Mouse (Mus musculus): ENCODE data around the gene Rad52. TPM values are rescaled to one million over a fixed set of nuclear protein-coding genes. Genes with fewer than 3 reads are reported as not detected.

Rad52 gene
- polyA plus RNA-seq, 1 experiment from 2014 or later: 27.9 TPM

DNA sequence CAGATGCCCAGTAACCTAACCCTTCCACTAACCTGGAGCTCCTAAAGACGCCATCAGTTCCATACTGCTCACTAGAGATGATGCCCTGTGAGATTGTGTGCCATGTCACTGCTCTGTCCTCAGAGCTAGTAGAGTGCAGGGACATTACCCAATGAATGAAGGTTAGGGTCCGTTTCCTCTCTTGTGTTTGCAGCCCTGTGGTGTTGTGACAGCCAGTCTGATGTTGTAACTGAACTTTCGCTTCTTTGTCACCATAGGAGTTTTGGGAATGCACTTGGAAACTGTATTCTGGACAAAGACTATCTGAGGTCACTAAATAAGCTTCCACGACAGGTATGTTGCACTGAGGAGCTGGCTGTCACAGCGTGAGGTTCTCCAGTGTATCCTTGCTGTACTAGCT, 13.2 kb downstream of the Rad52 start:
- no peak overlapping the region for H3K9ac ChIP-seq (replicated peaks)
- H3K36me3 ChIP-seq: peaks cover 88% of the 10 kb centered on the region
- ATAC-seq (ENCODE audit: insufficient number of reproducible peaks, insufficient read depth, low FRiP score, low TSS enrichment, low read depth): no peak
- H3K4me1 ChIP-seq (replicated peaks): no peaks in the 10 kb centered on the region
- H3K27ac ChIP-seq: no peak overlapping the region
- H3K9me3 ChIP-seq: no peaks in the 10 kb centered on the region
- H3K4me2 ChIP-seq: no peak overlapping the region
- no peaks in the 10 kb centered on the region for H3K27me3 ChIP-seq
- H3K4me3 ChIP-seq (replicated peaks): no peak overlapping the region
- 90% methylated on average over 5 of the region's 5 CpGs for WGBS

DNA sequence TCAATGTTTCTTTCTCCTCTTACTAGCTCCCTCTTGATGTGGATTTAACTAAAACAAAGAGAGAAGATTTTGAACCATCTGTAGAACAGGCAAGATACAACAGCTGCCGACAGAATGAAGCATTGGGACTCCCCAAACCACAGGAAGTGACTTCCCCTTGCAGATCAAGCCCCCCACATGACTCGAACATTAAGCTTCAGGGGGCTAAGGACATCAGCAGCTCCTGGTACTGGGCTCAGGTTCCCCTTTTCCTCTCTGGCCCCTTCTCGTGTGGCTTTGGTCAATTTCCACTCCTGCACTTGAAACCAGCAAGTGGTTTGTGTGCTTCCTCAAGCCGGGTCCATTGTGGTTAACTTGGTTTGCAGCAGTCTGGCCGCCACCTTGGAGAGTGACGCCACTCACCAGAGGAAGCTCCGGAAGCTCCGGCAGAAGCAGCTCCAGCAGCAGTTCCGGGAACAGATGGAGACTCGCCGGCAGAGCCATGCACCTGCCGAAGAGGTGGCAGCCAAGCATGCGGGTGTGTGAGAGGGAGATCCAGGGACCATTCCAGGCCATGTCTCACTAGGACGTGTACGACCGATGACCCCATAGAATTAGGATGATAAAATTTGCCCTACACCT, 16.2 kb downstream of the Rad52 start:
- WGBS: 86% methylated on average over 16 of the region's 16 CpGs
- peaks cover 89% of the 10 kb centered on the region for H3K36me3 ChIP-seq
- H3K9me3 ChIP-seq: no peaks in the 10 kb centered on the region
- H3K4me3 ChIP-seq (replicated peaks): no peak overlapping the region
- no peak for ATAC-seq (ENCODE audit: insufficient number of reproducible peaks, insufficient read depth, low FRiP score, low TSS enrichment, low read depth)
- no peak overlapping the region for H3K4me2 ChIP-seq
- H3K4me1 ChIP-seq (replicated peaks): no peaks in the 10 kb centered on the region
- no peak overlapping the region for H3K27ac ChIP-seq
- H3K27me3 ChIP-seq: no peaks in the 10 kb centered on the region
- no peak overlapping the region for H3K9ac ChIP-seq (replicated peaks)

DNA sequence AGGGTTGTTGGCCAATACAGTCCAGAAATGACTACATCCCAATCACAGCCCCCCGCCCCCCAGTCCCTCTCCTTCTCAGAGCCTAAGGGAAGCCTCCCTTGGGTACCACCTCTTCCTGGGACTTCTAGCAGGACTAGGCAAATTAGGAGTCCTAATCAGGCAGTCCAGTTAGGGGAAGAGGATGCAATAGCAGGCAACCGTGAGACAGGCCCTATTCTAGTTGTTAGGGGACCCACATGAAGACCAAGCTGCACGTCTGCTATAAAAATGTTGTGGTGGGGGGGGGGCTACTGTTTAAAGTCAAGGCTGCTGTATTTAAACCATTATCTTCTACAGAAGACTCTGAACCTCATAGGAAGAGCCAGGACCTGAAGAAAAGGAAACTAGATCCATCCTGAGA, 19.6 kb downstream of the Rad52 start:
- H3K36me3 ChIP-seq: peaks cover 92% of the 10 kb centered on the region
- ATAC-seq (ENCODE audit: insufficient number of reproducible peaks, insufficient read depth, low FRiP score, low TSS enrichment, low read depth): no peak
- H3K27ac ChIP-seq: no peak overlapping the region
- H3K9ac ChIP-seq (replicated peaks): no peak overlapping the region
- H3K4me1 ChIP-seq (replicated peaks): no peaks in the 10 kb centered on the region
- 86% methylated on average over 3 of the region's 3 CpGs for WGBS
- no peak overlapping the region for H3K4me3 ChIP-seq (replicated peaks)
- no peaks in the 10 kb centered on the region for H3K27me3 ChIP-seq
- no peak overlapping the region for H3K4me2 ChIP-seq
- H3K9me3 ChIP-seq: no peaks in the 10 kb centered on the region

DNA sequence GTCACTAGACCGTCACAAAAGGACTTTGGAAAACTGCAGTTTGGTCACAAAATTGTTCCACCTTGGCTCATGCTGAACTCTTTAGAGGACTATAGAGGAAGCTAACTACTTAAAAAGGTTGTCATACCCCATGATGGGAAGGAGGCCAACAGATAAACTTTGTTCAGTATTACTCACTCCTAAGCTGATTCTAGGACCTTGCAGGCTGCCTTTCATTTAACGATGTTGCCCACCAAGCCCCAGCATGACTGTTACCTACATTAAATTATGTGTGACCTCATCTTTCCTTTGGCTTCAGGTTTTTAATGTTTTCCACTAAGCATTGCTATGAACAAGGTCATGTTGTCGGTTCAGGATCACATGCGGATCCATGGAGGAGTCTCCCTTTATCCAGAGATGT, 20.0 kb downstream of the Rad52 start:
- Histone ChIP-seq H3K4me2 (no peak overlapping the region), H3K9me3 (no peaks in the 10 kb centered on the region), H3K27ac (no peak overlapping the region), H3K27me3 (no peaks in the 10 kb centered on the region), H3K4me1 (replicated peaks) (no peaks in the 10 kb centered on the region), H3K4me3 (replicated peaks) (no peak overlapping the region), H3K36me3 (peaks cover 93% of the 10 kb centered on the region), H3K9ac (replicated peaks) (no peak overlapping the region)
- ATAC-seq (ENCODE audit: insufficient number of reproducible peaks, insufficient read depth, low FRiP score, low TSS enrichment, low read depth): no peak
- WGBS: 91% methylated on average over 4 of the region's 4 CpGs

DNA sequence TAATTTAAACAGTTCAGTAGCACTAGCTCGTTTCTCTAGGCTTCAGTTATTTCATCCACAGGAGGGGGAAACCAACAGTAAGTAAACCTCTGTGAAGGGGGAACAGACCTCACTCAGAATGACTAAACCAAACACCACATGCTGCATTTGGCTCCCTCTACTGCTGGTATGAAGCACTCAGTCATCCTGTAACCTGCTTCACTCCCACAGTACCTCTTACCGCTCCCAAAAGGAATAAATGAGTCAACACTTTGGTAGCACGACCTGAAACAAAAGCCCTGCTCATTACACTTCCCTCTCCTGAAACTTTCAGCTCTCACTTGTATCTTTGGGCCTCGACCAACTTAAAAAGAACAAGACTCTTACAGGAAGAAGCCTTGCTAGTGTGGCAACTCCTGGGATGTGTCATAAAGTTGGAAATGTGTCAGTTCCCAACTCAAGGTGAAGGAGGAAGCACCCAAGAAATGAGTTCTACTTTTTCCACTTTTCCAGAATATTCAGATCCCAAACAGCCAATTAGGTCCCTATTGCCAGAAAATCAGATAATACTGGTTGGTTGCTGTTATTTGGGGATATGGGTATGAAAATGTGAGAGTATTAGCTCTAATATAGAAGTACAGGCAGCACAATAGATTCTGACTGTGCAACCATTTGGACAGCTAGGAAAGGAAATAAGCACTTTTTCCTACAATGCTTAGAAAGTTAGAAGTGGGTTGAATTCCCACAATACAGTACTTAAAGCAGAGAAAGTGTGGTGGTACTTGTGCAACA, 21.9 kb downstream of the Rad52 start:
- ATAC-seq (ENCODE audit: insufficient number of reproducible peaks, insufficient read depth, low FRiP score, low TSS enrichment, low read depth): no peak
- no peak overlapping the region for H3K9ac ChIP-seq (replicated peaks)
- peaks cover 93% of the 10 kb centered on the region for H3K36me3 ChIP-seq
- H3K27ac ChIP-seq: no peak overlapping the region
- no peaks in the 10 kb centered on the region for H3K9me3 ChIP-seq
- no peak overlapping the region for H3K4me3 ChIP-seq (replicated peaks)
- H3K4me2 ChIP-seq: no peak overlapping the region
- WGBS: 55% methylated on average over 4 of the region's 4 CpGs
- no peaks in the 10 kb centered on the region for H3K27me3 ChIP-seq
- H3K4me1 ChIP-seq (replicated peaks): no peaks in the 10 kb centered on the region

Other genes with a start within 250 kb of the Rad52 start
- gene Erc1, start 54.5 kb upstream of the Rad52 start, polyA plus RNA-seq (2016; fragmentation: Nextera tagmentation; extraction: Ambion mirVana): 31.2 and 34.6 TPM in 2 replicates
- gene Wnk1, start 136.0 kb downstream of the Rad52 start, polyA plus RNA-seq (2016; fragmentation: Nextera tagmentation; extraction: Ambion mirVana): 58.6 and 67.7 TPM in 2 replicates
- gene Ninj2, start 190.7 kb downstream of the Rad52 start, polyA plus RNA-seq (2016; fragmentation: Nextera tagmentation; extraction: Ambion mirVana): not detected in 2 replicates